Comparison of ENCODE assay signal across 18 mouse cellular contexts in genomic region chr7:78914545-78914845, GRCm38 (mm10). TPM values are rescaled to one million over a fixed set of nuclear protein-coding genes. Genes with fewer than 3 reads are reported as not detected.
DNase-seq lines count a peak whose midpoint lies in the region; ATAC-seq and TF ChIP-seq lines count a peak whose summit lies in the region.
"Had no signal": no experiment of that assay in that cellular context is flagged by ENCODE, and none has a peak within 500 bp of the region (broad histone marks: within the 10 kb centered on the region; RNA-seq: fewer than 3 reads in every experiment).

No protein-coding gene starts in this region.

- H3K36me3 ChIP-seq in lung, embryonic 16.5 days (ENCODE audit: control insufficient read depth, insufficient read depth, low read length), result no peaks in the 10 kb centered on the region
- peaks cover 40% of the 10 kb centered on the region for H3K36me3 ChIP-seq in G1E (replicated peaks)
- no peaks in the 10 kb centered on the region for H3K36me3 ChIP-seq in stomach, embryonic 15.5 days
- no peaks in the 10 kb centered on the region for H3K36me3 ChIP-seq in hindbrain, postnatal 0 days (ENCODE audit: insufficient read depth, low read length)
- H3K36me3 ChIP-seq: embryonic facial prominence, embryonic 12.5 days; heart, embryonic 15.5 days had no signal

- peaks cover 18% of the 10 kb centered on the region for H3K4me1 ChIP-seq in lung, embryonic 16.5 days (replicated peaks; ENCODE audit: control insufficient read depth, insufficient read depth, low read length)
- H3K4me1 ChIP-seq in G1E (ENCODE audit: insufficient read depth, low read depth, low read length), result peaks cover 45% of the 10 kb centered on the region
- H3K4me1 ChIP-seq in embryonic fibroblast, embryonic 13.5 days (ENCODE audit: control insufficient read depth, insufficient read depth, low read length), result peaks cover 8% of the 10 kb centered on the region
- H3K4me1 ChIP-seq in stomach, embryonic 15.5 days, result peaks cover 29% of the 10 kb centered on the region
- peaks cover 11% of the 10 kb centered on the region for H3K4me1 ChIP-seq in hindbrain, postnatal 0 days (ENCODE audit: insufficient read depth, low read length)

- H3K9me3 ChIP-seq in lung, embryonic 16.5 days (ENCODE audit: control insufficient read depth, low read length), result no peaks in the 10 kb centered on the region
- no peaks in the 10 kb centered on the region for H3K9me3 ChIP-seq in G1E (replicated peaks)
- H3K9me3 ChIP-seq in stomach, embryonic 15.5 days, result no peaks in the 10 kb centered on the region
- H3K9me3 ChIP-seq in hindbrain, postnatal 0 days (ENCODE audit: low read length), result no peaks in the 10 kb centered on the region
- H3K9me3 ChIP-seq: embryonic facial prominence, embryonic 12.5 days; forebrain, embryonic 10.5 days; heart, embryonic 15.5 days; limb, embryonic 10.5 days; lung, embryonic 15.5 days; midbrain, embryonic 10.5 days; neural tube, embryonic 12.5 days had no signal

- peak overlapping the region; percentile 56 for H3K27ac ChIP-seq in lung, embryonic 16.5 days (ENCODE audit: low read length)
- peak overlapping the region; percentile 76 for H3K27ac ChIP-seq in embryonic fibroblast, embryonic 13.5 days (ENCODE audit: insufficient read depth, low read length)
- H3K27ac ChIP-seq in stomach, embryonic 15.5 days, result peak overlapping the region; percentile 77
- no peak overlapping the region for H3K27ac ChIP-seq in hindbrain, postnatal 0 days
- H3K27ac ChIP-seq: embryonic facial prominence, embryonic 12.5 days; forebrain, embryonic 10.5 days; heart, embryonic 15.5 days; layer of hippocampus, adult 2 months; limb, embryonic 10.5 days; midbrain, embryonic 10.5 days; neural tube, embryonic 12.5 days had no signal

- no peak overlapping the region for H3K9ac ChIP-seq in lung, embryonic 16.5 days (ENCODE audit: low read length)
- no peak overlapping the region for H3K9ac ChIP-seq in stomach, embryonic 15.5 days
- H3K9ac ChIP-seq in hindbrain, postnatal 0 days (replicated peaks; ENCODE audit: low read length), result no peak overlapping the region
- H3K9ac ChIP-seq: embryonic facial prominence, embryonic 12.5 days; lung, embryonic 15.5 days; neural tube, embryonic 12.5 days had no signal

- 64% methylated on average over 3 of the region's 3 CpGs for WGBS in lung, embryonic 16.5 days
- WGBS in stomach, embryonic 15.5 days, result 68% methylated on average over 3 of the region's 3 CpGs
- 93% methylated on average over 3 of the region's 3 CpGs for WGBS in hindbrain, postnatal 0 days

- H3K4me2 ChIP-seq in lung, embryonic 16.5 days (ENCODE audit: low read depth, low read length), result peak overlapping the region; percentile 52; the same call in 1 of the 2 replicates
- peak overlapping the region; percentile 53 for H3K4me2 ChIP-seq in stomach, embryonic 15.5 days
- no peak overlapping the region for H3K4me2 ChIP-seq in hindbrain, postnatal 0 days (ENCODE audit: low read depth, low read length)
- H3K4me2 ChIP-seq: embryonic facial prominence, embryonic 12.5 days; neural tube, embryonic 12.5 days had no signal

- TF ChIP-seq POLR2A in embryonic fibroblast, embryonic 13.5 days (IDR thresholded peaks at IDR 0.05; ENCODE audit: low read depth, low read length), result no peak; the same call in 1 of the 2 replicates

- no peak for DNase-seq in lung, adult 18-20 months
- no peak for DNase-seq in G1E (ENCODE audit: low spot score)
- no peak for DNase-seq in hindbrain, postnatal 0 days (ENCODE audit: low spot score)
- DNase-seq: cerebellum, adult 8-10 months; gastrocnemius, postnatal 10 days; heart, adult 18-20 months had no signal

- TF ChIP-seq CTCF in G1E (IDR thresholded peaks at IDR 0.05; ENCODE audit: low read depth, low read length), result no peak
- TF ChIP-seq CTCF in embryonic fibroblast, embryonic 13.5 days (IDR thresholded peaks at IDR 0.05; ENCODE audit: borderline replicate concordance, insufficient read depth, low read length), result no peak
- no peak for TF ChIP-seq CTCF in hindbrain, postnatal 0 days (IDR thresholded peaks at IDR 0.05; ENCODE audit: low read depth)

- H3K27me3 ChIP-seq in lung, embryonic 16.5 days (ENCODE audit: control insufficient read depth, insufficient read depth, low read depth, low read length), result no peaks in the 10 kb centered on the region
- peaks cover 36% of the 10 kb centered on the region; the same call in 1 of the 2 replicates for H3K27me3 ChIP-seq in G1E (ENCODE audit: insufficient read depth, low read length)
- no peaks in the 10 kb centered on the region for H3K27me3 ChIP-seq in stomach, embryonic 15.5 days (replicated peaks)
- H3K27me3 ChIP-seq in hindbrain, postnatal 0 days (ENCODE audit: insufficient read depth, low read length), result no peaks in the 10 kb centered on the region
- H3K27me3 ChIP-seq: embryonic facial prominence, embryonic 12.5 days; heart, embryonic 15.5 days; lung, embryonic 15.5 days; neural tube, embryonic 12.5 days had no signal

- no peak overlapping the region for H3K4me3 ChIP-seq in lung, embryonic 16.5 days (ENCODE audit: low read length)
- H3K4me3 ChIP-seq in G1E (ENCODE audit: low read depth, low read length), result peak overlapping the region; percentile 70; the same call in 1 of the 2 replicates
- no peak overlapping the region for H3K4me3 ChIP-seq in embryonic fibroblast, embryonic 13.5 days (ENCODE audit: insufficient read depth, low read length)
- peak overlapping the region; percentile 30; the same call in 1 of the 2 replicates for H3K4me3 ChIP-seq in stomach, embryonic 15.5 days (replicated peaks)
- no peak overlapping the region for H3K4me3 ChIP-seq in hindbrain, postnatal 0 days (ENCODE audit: low read length)
- H3K4me3 ChIP-seq: embryonic facial prominence, embryonic 12.5 days; forebrain, embryonic 10.5 days; limb, embryonic 10.5 days; midbrain, embryonic 10.5 days; neural tube, embryonic 12.5 days had no signal

- no peak for ATAC-seq in lung, embryonic 16.5 days (ENCODE audit: low read depth)
- no peak for ATAC-seq in G1E (ENCODE audit: extremely low read depth, insufficient number of reproducible peaks, low FRiP score, poor library complexity, severe bottlenecking)
- ATAC-seq in stomach, embryonic 15.5 days (ENCODE audit: insufficient read depth, low FRiP score, low read depth), result no peak
- no peak for ATAC-seq in activated CD4-positive, CD25-positive, alpha-beta regulatory T cell, adult 4 months
- no peak for ATAC-seq in hindbrain, postnatal 0 days

RNA-seq across cellular contexts. Expression of gene Isg20, which starts 1.3 kb away (rescaled TPM):
- 12.8 and 21.5 TPM in 2 replicates for polyA plus RNA-seq in lung, embryonic 16.5 days (2015; fragmentation: Nextera tagmentation; extraction: Ambion mirVana)
- total RNA-seq in G1E (2014; fragmentation: Nextera tagmentation) (1.9 and 42.7 TPM in 2 replicates), G1E (2017) (1.1 and 2.1 TPM in 2 replicates)
- 0.59 and 0.70 TPM in 2 replicates for polyA plus RNA-seq in G1E (2012)
- 7.3 and 9.9 TPM in 2 replicates for polyA plus RNA-seq in embryonic fibroblast, embryonic 13.5 days (2011; ENCODE audit: insufficient read length, low read depth, missing spikeins)
- polyA plus RNA-seq in stomach, embryonic 15.5 days (2015; fragmentation: Nextera tagmentation; extraction: Ambion mirVana), result 16.8 and 21.9 TPM in 2 replicates
- polyA plus RNA-seq in activated CD4-positive, CD25-positive, alpha-beta regulatory T cell, adult 4 months (2017; shearing (Covaris generic)), result 100 to 1,000 TPM; 113 to 119 TPM
- 2.0 and 4.1 TPM in 2 replicates for total RNA-seq in hindbrain, postnatal 0 days (2014; rRNA removed)
- polyA plus RNA-seq in hindbrain, postnatal 0 days (2015; fragmentation: Nextera tagmentation; extraction: Ambion mirVana), result 0.76 and 1.3 TPM in 2 replicates

RNA-seq across cellular contexts. Expression of gene Aen, which starts 18.8 kb away (rescaled TPM):
- 27.6 TPM in 2 replicates for polyA plus RNA-seq in lung, embryonic 16.5 days (2015; fragmentation: Nextera tagmentation; extraction: Ambion mirVana)
- total RNA-seq in G1E (2014; fragmentation: Nextera tagmentation) (15.3 and 18.7 TPM in 2 replicates), G1E (2017) (38.7 and 43.5 TPM in 2 replicates)
- polyA plus RNA-seq in G1E (2012), result 81.9 and 116 TPM in 2 replicates
- 90.3 and 122 TPM in 2 replicates for polyA plus RNA-seq in embryonic fibroblast, embryonic 13.5 days (2011; ENCODE audit: insufficient read length, low read depth, missing spikeins)
- polyA plus RNA-seq in stomach, embryonic 15.5 days (2015; fragmentation: Nextera tagmentation; extraction: Ambion mirVana), result 37.9 and 39.8 TPM in 2 replicates
- polyA plus RNA-seq in activated CD4-positive, CD25-positive, alpha-beta regulatory T cell, adult 4 months (2017; shearing (Covaris generic)), result 10 to 100 TPM; 22.0 to 25.4 TPM
- total RNA-seq in hindbrain, postnatal 0 days (2014; rRNA removed), result 36.6 and 43.0 TPM in 2 replicates
- polyA plus RNA-seq in hindbrain, postnatal 0 days (2015; fragmentation: Nextera tagmentation; extraction: Ambion mirVana), result 49.3 and 54.4 TPM in 2 replicates

Comparison
In these comparisons a context has a peak if more than half of its experiments do, and no peak if none do; other contexts are left out.
1. H3K4me3 ChIP-seq: peak in G1E (single experiment) and stomach, embryonic 15.5 days (single experiment); none in lung, embryonic 16.5 days (single experiment), embryonic fibroblast, embryonic 13.5 days (single experiment) and hindbrain, postnatal 0 days (single experiment).